Mouse (Mus musculus): ENCODE measurements around the gene Prrt4. TPM values are rescaled to one million over a fixed set of nuclear protein-coding genes. Genes with fewer than 3 reads are reported as not detected.

Gene Prrt4
- total RNA-seq, 2 experiments from 2014 or later, result 0.36 to 0.73 TPM

DNA sequence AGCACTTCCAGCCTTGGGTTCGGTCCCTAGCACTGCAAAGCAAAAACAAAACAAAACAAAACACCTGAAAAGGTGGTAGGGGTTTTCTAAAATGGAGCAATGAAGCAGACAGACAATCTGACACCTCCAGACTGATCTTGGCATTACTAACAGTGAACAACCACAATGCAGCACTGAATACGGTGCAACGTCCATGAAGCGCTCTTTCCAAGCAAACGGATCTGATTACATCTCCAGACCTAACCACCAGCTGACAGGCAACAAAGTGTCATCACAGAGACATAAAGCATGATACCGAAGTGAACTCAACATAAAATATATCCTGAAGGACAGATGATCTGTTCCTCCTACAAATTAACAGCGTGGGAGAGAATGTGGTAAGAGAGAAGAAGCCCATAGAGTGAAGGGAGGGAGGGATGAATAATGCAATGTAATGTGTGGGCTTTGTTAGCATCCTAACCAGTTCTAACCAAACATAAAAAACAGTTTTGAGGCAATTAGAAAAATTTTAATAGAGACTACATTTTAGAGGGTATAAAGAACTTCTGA is 52.4 kb downstream of the Prrt4 start:
- no peak overlapping the region for H3K4me3 ChIP-seq
- no peak overlapping the region for H3K27ac ChIP-seq
- no peak for DNase-seq
- no peak for TF ChIP-seq CTCF (IDR thresholded peaks at IDR 0.05)
- intact Hi-C loops (cut with DNase I), result no loop called here

DNA sequence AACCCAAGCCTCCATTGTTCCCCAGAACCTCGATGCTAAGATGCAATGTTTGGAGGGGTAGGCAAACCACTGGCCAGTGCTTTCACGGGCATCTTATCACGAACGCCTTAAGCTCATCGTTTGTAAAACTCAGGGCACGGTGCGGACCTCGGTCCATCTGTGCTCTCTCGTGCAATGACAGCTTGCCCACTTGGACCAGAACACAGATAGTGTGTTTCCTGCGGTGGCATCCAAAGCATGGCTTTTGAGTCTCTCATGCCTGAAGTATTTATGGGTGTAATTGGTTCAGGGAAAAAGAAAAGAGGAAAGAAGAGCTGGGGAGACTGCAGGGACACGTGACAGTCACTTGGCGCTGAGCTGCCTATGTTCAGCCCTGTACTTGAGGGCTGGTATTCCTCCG is 59.4 kb downstream of the Prrt4 start:
- intact Hi-C loops (cut with DNase I), result no loop called here
- TF ChIP-seq CTCF (IDR thresholded peaks at IDR 0.05), result no peak
- H3K4me3 ChIP-seq, result no peak overlapping the region
- no peak overlapping the region for H3K27ac ChIP-seq
- DNase-seq, result no peak

Small RNA genes lying within 50 kb of the gene (microRNA-seq; reads per million reads assigned to microRNA genes)
- gene Gm24303, result not detected

Other genes starting within 250 kb of the Prrt4 start
- under 1 TPM; 0.08 to 0.59 TPM for gene Lep, start 119.4 kb downstream of the Prrt4 start, total RNA-seq (2021)
- 10 to 100 TPM; 16.3 to 18.4 TPM for gene Rbm28, start 14.6 kb downstream of the Prrt4 start, total RNA-seq (2021)
- 10 to 100 TPM in 1 of 2 experiments, 1 to 10 TPM in 1; 9.9 to 10.3 TPM for gene Impdh1, start 36.8 kb upstream of the Prrt4 start, total RNA-seq (2021)
- gene Hilpda, start 92.9 kb upstream of the Prrt4 start, total RNA-seq (2021), result 1 to 10 TPM; 2.9 to 4.0 TPM
- gene Fam71f2, start 100.0 kb upstream of the Prrt4 start, total RNA-seq (2021), result under 1 TPM in 1 of 2 experiments, not detected in 1; 0.25 TPM
- gene Fam71f1, start 139.6 kb upstream of the Prrt4 start, total RNA-seq (2021), result not detected
- gene Calu, start 168.5 kb upstream of the Prrt4 start, total RNA-seq (2021), result 100 to 1,000 TPM in 1 of 2 experiments, 10 to 100 TPM in 1; 73.7 to 104 TPM
- gene Opn1sw, start 208.9 kb upstream of the Prrt4 start, total RNA-seq (2021), result under 1 TPM; 0.17 to 0.18 TPM
- gene Ccdc136, start 216.7 kb upstream of the Prrt4 start, total RNA-seq (2021), result 10 to 100 TPM in 1 of 2 experiments, 1 to 10 TPM in 1; 9.6 to 10.5 TPM

All from gastrocnemius, adult 2 months (tissue).